Mouse (Mus musculus) testis, adult 2 months (tissue): ENCODE measurements around the gene Renbp.

Experiments used
- CTCF ChIP-seq: fragments of 200-500 bp; IDR thresholded peaks from 2 replicates; pipeline ENCODE4 v1.5.1; 2012; ENCODE audit warnings: low read depth, mild to moderate bottlenecking, inconsistent platforms, low read length, moderate library complexity; ENCODE audit not compliant: control insufficient read depth, insufficient read depth, insufficient replicate concordance
- POLR2A ChIP-seq: fragments of 200-500 bp; IDR thresholded peaks from 2 replicates; pipeline ENCODE4 v1.6.1; 2012; ENCODE audit warnings: low read depth, mild to moderate bottlenecking, inconsistent platforms, low read length, moderate library complexity; ENCODE audit not compliant: control insufficient read depth

GRCm38 (mm10) chrX:73969729-73970128, 39.1 kb upstream of the Renbp start:
- TF ChIP-seq CTCF (no peak), POLR2A (no peak)
